Mouse (Mus musculus): ENCODE data around the gene Map3k5.

- TF ChIP-seq POLR2A (IDR thresholded peaks at IDR 0.05; ENCODE audit: borderline replicate concordance, extremely low read depth, low read depth, low read length) (no peak), CTCF (IDR thresholded peaks at IDR 0.05; ENCODE audit: insufficient read depth, low read length) (no peak)
These were observed 4.5 kb downstream of the Map3k5 start for GRCm38 (mm10) chr10:19938738-19939137.

All from lung, adult 2 months (tissue).